Mouse (Mus musculus): Measurements from ENCODE around the gene Elf5. TPM values are rescaled to one million over a fixed set of nuclear protein-coding genes. Genes with fewer than 3 reads are reported as not detected.

Gene Elf5
- polyA plus RNA-seq, 1 experiment, result 8.5 TPM

DNA sequence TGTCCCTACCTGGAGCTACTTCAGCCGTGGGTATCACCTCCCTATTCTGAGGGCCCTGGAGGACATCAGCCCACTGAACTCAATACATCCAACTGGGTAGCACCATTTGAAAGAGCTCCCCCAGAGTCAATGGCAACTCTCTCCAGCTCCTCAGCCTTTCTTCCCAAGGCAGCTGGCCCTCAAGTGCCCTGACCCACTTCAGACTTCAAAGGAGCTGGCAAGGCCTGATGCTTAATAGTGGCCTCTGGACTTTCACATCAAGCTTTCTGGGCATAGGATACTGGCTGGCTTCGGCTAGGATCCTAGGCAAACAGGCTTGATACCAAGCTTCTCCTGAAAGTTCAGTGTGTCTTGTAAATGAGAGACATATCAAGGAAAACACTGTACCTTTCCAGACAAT lies 23.6 kb downstream of the Elf5 start:
- no peak for DNase-seq (ENCODE audit: low read depth)

DNA sequence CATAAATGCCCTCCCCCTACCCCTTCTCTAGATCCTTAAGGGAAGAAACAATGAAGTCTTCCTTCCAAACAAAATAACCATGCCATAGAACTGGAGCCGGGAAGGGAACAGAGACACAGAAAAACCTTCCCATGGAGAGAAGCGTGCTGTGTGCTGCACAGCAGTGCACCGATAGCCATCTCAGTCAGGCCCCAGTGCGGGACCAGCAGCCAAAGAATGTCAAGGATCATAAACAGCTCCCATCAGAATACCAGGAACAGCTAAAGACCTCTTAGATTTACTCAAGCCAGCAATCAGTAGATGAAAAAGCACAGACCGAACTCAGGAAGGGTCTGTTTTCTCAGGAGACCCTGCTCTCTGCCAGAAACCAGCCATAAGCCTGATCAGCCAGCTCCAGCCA lies 25.0 kb downstream of the Elf5 start:
- no peak for DNase-seq (ENCODE audit: low read depth)

GRCm38 (mm10) chr2:103439071-103439622 lies 27.7 kb downstream of the Elf5 start:
- DNase-seq (ENCODE audit: low read depth), result no peak

GRCm38 (mm10) chr2:103439710-103440109 lies 28.2 kb downstream of the Elf5 start:
- no peak for DNase-seq (ENCODE audit: low read depth)

DNA sequence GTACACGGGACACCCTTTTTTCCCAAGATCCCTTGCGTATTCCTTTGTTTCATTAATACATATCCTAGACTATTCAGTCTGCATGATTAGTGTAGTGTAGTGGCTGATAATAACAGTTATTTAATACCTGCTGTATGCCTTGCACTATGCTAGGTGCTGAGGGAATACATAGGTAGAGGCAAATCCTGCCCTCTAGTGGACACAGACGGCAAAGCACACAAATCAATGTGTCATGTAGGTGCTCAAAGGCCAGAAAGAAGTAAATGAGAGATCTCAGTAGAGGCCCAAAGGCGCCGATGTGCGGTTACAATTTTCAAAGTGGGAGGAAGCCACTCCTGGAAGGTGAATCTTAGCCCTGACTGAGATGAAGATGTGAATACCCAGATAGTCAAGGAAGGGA lies 34.3 kb downstream of the Elf5 start:
- DNase-seq (ENCODE audit: low read depth), result no peak

DNA sequence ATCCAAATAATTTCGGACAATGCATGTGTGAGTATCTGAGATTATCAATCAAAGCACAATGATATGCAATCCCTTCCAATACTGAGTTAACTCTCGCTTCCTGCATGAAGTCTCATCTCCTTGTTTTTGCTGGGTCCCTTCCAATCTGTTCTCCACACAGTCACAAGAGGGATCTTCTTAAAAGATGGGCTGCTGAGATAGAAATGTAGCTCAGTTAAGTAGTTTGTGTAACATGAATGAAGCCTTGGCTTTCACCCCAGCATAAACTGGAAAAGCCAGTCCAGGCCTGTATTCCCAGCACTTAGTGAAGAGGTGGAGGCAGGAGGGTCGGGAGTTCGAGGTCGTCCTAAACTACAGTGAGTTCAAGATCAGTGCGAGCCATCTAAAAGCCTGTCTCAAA lies 34.8 kb downstream of the Elf5 start:
- peak; percentile 79 for DNase-seq (ENCODE audit: low read depth)

DNA sequence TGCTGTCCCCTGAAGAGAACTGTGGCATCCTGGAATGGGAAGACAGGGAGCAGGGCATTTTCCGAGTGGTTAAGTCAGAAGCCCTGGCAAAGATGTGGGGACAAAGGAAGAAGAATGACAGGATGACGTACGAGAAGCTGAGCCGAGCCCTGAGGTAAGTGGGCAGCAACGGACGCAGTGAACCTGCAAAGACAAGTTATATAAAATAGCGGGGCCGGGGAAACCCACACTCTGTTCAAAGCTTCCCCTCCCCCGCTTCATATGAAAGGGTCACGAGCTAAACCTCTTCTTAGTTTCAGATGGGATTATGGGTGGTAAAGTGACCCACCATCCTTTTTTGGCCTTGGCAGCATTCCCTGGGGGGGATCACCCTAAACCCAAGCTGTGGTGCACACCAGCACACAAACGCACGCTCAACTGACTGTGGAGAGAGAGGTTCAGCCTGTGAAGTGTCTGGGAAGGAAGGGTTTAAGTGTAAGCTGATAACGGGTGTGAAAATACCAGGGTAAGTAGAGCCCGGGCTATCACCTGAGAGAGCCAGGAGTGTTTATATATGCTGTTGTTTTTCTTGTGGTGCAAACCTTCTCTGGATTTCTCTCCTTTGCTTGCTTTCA lies 37.6 kb downstream of the Elf5 start:
- no peak for DNase-seq (ENCODE audit: low read depth)

- DNase-seq (ENCODE audit: low read depth), result no peak
Observed at GRCm38 (mm10) chr2:103449813-103450212, 38.3 kb downstream of the Elf5 start.

- DNase-seq (ENCODE audit: low read depth), result no peak
Observed at GRCm38 (mm10) chr2:103450267-103450666, 38.8 kb downstream of the Elf5 start.

DNA sequence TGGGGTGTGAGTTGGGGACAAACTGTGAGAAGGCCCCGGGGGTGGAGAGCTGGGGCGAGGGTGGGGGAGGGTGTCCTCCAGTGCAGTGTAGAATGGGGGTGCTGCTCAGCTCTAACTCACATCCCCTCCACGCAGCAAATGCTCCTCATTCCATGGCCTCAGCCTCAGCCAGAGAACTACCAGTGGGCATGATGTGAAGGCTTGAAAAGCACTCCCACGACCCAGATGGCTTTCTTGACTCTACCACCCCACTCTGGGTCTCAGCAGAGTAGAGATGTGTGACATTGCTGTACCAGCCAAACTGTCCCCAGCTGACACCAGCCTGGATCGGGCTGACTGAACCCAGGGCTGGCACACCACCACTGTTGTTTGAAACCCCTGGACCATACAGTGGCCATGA lies 41.1 kb downstream of the Elf5 start:
- DNase-seq (ENCODE audit: low read depth), result no peak

DNA sequence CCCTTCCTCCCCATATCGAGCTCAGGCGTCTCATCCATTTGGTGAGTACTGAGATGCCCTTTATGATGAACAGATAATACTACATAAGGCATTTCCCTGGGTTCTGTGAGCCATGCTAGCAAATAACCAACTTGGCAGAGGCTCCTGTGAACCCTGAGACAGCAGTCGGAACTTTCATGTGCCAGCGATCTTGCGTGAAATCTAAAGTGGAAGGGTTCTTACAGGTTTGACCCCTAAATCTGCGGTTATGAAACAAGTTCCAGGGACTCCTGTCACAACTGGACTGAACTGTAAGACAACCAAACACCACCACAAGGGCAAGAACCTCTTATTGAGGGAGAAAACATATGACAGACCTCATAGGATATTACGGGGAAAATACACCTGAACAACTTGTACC lies 44.3 kb downstream of the Elf5 start:
- DNase-seq (ENCODE audit: low read depth), result no peak

- no peak for DNase-seq (ENCODE audit: low read depth)
Observed at GRCm38 (mm10) chr2:103456646-103457045, 45.2 kb downstream of the Elf5 start.

GRCm38 (mm10) chr2:103457048-103457447 lies 45.6 kb downstream of the Elf5 start:
- DNase-seq (ENCODE audit: low read depth), result no peak

DNA sequence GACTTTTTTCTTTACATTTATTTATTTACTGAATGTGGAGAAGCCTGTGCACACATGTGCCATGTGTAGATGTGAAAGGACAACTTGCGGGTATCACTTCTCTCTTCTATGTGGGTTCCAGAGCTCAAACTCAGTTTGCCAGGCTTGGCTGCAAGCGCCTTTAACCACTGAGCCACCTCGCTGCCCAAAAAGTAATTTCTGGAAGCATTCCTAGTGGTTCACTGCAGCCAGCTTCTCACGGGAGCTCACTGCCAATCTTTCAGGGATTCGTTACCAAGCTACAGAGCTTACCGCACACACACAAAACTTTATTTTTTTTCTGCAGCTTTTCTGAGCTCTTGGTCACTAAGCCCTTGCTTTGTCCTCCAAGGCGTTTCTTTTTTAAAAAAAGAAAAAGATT lies 46.1 kb downstream of the Elf5 start:
- no peak for DNase-seq (ENCODE audit: low read depth)

DNA sequence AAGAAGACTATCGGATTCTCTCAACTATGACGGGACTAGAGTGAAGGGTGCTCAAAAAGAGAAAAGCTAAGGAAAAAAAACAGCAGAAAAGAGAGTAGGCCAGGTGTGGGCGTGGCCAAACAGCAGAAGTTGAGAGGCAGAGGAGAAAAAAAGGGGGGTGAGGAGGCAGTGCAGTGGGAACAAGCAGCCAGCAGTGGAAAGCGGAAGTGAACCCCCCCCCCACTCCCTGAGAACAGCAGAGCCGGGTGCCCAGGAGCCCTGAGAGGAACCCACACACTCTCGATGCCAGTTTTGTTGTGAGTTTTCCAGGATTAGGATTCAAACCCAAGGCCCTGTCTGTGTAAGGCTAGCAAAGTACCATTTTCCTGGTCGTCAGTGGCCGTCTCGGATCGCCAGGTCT lies 47.6 kb downstream of the Elf5 start:
- DNase-seq (ENCODE audit: low read depth), result no peak

GRCm38 (mm10) chr2:103461210-103461609 lies 49.7 kb downstream of the Elf5 start:
- DNase-seq (ENCODE audit: low read depth), result no peak

DNA sequence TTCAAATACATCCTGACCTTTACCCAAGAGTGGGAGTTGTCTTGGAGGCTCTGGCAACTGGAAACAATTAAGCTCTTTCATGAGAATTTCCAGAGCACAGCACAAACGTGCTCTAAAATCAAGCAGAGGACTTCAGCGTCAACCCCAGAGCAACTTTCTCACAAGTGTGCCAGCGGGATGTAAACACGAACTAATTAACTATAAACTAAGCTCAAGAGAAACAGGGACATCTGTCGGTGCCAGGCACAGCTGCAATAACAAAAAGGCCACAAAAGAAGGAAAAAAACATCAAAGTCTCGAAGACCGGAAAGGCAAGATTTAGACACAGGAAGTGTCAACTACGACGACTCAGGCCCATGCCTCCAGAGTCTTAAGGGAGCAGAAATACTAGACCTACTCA lies 50.3 kb downstream of the Elf5 start:
- no peak for DNase-seq (ENCODE audit: low read depth)

- DNase-seq (ENCODE audit: low read depth), result no peak
Observed at GRCm38 (mm10) chr2:103462746-103463145, 51.3 kb downstream of the Elf5 start.

DNA sequence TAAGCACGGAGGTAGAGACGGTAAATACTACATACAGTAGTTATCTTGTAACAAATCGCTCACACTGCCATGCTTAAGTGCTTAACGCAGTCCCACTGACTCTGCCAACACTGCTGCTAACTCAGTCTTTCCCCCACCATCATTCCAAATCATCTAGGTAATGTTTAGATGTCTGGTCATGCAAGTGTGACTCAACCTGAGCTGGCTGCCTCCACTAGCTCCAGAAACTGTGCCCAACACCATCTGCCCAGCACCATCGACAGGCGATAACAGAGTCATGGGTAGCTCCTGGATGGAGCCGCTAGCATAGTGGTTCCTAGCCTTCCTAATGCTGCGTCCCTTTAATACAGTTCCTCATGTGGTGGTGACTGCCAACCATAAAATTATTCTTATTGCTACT lies 53.0 kb downstream of the Elf5 start:
- no peak for DNase-seq (ENCODE audit: low read depth)

- no peak for DNase-seq (ENCODE audit: low read depth)
Observed at GRCm38 (mm10) chr2:103465429-103465828, 53.9 kb downstream of the Elf5 start.

DNA sequence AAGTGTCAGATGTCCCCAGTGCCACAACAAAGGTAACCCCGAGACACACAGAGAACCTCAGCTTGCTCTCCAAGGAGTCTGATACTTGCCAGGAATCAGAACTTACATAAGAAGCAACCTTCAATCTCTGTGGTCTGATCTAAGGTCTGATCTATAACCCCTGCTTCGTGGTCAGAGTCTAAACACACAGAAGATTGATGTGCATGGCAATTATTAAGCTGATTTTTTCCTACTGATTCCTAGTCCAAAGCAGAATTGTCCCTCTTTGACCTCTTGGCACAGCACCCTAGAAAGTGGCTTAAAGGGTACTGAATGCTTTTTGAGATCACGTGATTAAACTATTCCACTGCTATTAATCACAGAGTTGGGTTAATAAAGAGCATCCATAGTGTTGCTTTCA lies 54.8 kb downstream of the Elf5 start:
- no peak for DNase-seq (ENCODE audit: low read depth)

DNA sequence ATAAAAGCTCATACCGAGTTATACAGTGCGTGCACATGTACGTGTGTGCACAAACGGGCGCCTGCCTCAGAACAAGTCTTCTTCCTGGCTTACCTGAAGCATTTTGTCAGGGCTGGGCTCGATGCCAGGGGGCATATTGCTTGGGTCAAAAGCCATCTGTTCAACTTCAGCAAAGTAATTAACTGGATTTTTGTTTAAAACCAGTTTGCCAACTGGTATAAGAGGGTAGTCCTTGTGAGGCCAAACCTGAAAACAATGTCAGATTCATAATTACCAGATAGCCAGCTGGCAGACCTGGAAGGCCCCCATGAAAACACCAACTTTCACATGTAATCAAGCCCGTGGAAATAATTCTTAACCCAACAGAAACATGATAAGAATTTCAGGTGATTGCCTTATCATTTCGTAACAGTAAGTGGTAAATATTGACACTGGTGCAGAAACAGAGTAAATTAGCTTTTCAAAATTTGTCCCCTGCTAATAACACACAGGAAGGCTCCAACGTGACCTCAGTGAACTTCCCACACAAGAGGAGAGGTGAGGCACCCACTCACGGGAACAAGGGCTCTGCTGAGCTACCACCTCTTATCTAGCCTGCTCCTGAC lies 55.6 kb downstream of the Elf5 start:
- DNase-seq (ENCODE audit: low read depth), result no peak

DNA sequence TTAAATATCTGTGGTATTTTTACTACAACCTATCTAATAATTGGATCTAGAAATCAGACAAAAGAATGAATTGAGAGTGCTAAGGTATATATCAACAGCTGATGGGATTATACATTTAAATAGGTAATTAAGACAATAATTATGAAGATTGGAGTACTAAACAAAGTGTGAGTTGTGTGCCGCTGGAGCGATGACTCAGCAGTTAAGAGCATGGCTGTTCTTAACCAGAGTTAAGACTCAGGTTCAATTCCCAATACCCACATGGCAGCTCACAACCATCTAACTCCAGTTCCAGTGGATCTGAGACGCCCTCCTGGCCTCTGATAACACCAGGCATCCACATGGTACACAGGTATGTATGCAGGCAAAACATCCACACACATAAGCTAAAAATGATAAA lies 61.9 kb downstream of the Elf5 start:
- DNase-seq (ENCODE audit: low read depth), result no peak

GRCm38 (mm10) chr2:103476180-103476579 lies 64.7 kb downstream of the Elf5 start:
- no peak for DNase-seq (ENCODE audit: low read depth)
